Mouse (Mus musculus): ENCODE results near the gene Ddx58.
A peak's percentile ranks its signal among the peaks of the same experiment; 100 is the strongest.

The Ddx58 gene

GRCm38 (mm10) chr4:40239409-40240271 is at the start of gene Ddx58:
Gene Ddx58 (minus strand): TSS chr4:40239828.
- DNase-seq (ENCODE audit: low spot score): peak; percentile 54

GRCm38 (mm10) chr4:40289046-40289445 is 49.4 kb upstream of the Ddx58 start:
- DNase-seq (ENCODE audit: low spot score): no peak

- DNase-seq (ENCODE audit: low spot score): no peak
These were observed 47.8 kb upstream of the Ddx58 start for GRCm38 (mm10) chr4:40287415-40287814.

GRCm38 (mm10) chr4:40285582-40285981 is 46.0 kb upstream of the Ddx58 start:
- peak; percentile 60 for DNase-seq (ENCODE audit: low spot score)

GRCm38 (mm10) chr4:40279276-40279900 is 39.8 kb upstream of the Ddx58 start, which contains the start of gene Ndufb6:
Gene Ndufb6 (minus strand): TSS chr4:40279421.
- peak; percentile 94 for DNase-seq (ENCODE audit: low spot score)

- DNase-seq (ENCODE audit: low spot score): peak; percentile 15
These were observed 39.2 kb upstream of the Ddx58 start for GRCm38 (mm10) chr4:40278880-40279275.

GRCm38 (mm10) chr4:40269430-40270032 is 29.9 kb upstream of the Ddx58 start, which contains the start of the genes Smim27 and Topors:
Gene Smim27 (plus strand): TSS chr4:40269579.
Gene Topors (minus strand): TSS chr4:40269850.
- DNase-seq (ENCODE audit: low spot score): peak; percentile 95

GRCm38 (mm10) chr4:40268835-40269234 is 29.2 kb upstream of the Ddx58 start:
- DNase-seq (ENCODE audit: low spot score): peak; percentile 26

GRCm38 (mm10) chr4:40268204-40268813 is 28.7 kb upstream of the Ddx58 start:
- DNase-seq (ENCODE audit: low spot score): peak; percentile 83

GRCm38 (mm10) chr4:40267681-40268080 is 28.1 kb upstream of the Ddx58 start:
- no peak for DNase-seq (ENCODE audit: low spot score)

GRCm38 (mm10) chr4:40264321-40264720 is 24.7 kb upstream of the Ddx58 start:
- DNase-seq (ENCODE audit: low spot score): peak; percentile 49

GRCm38 (mm10) chr4:40254385-40255103 is 14.9 kb upstream of the Ddx58 start:
- DNase-seq (ENCODE audit: low spot score): no peak

- no peak for DNase-seq (ENCODE audit: low spot score)
These were observed 14.1 kb upstream of the Ddx58 start for GRCm38 (mm10) chr4:40253766-40254165.

- no peak for DNase-seq (ENCODE audit: low spot score)
These were observed 11.4 kb upstream of the Ddx58 start for GRCm38 (mm10) chr4:40250984-40251383.

- no peak for DNase-seq (ENCODE audit: low spot score)
These were observed 4.4 kb upstream of the Ddx58 start for GRCm38 (mm10) chr4:40244035-40244434.

- DNase-seq (ENCODE audit: low spot score): no peak
These were observed 3.4 kb upstream of the Ddx58 start for GRCm38 (mm10) chr4:40243006-40243405.

- DNase-seq (ENCODE audit: low spot score): no peak
These were observed 2.3 kb upstream of the Ddx58 start for GRCm38 (mm10) chr4:40241928-40242327.

- no peak for DNase-seq (ENCODE audit: low spot score)
These were observed 680 bp upstream of the Ddx58 start for GRCm38 (mm10) chr4:40240272-40240744.

- peak; percentile 15 for DNase-seq (ENCODE audit: low spot score)
These were observed 882 bp downstream of the Ddx58 start for GRCm38 (mm10) chr4:40238483-40239408.

- no peak for DNase-seq (ENCODE audit: low spot score)
These were observed 2.8 kb downstream of the Ddx58 start for GRCm38 (mm10) chr4:40236829-40237228.

Measured in MN1 (cell line).